Mouse (Mus musculus) Muller cell, postnatal 12 days (primary cell): ENCODE results near the gene Zfp69.

ENCODE experiments used
- DNase-seq: peaks from one replicate; pipeline ENCODE4 v3.0.0-alpha.2; 2015; ENCODE audit errors: inconsistent ontology term

Gene Zfp69

DNA sequence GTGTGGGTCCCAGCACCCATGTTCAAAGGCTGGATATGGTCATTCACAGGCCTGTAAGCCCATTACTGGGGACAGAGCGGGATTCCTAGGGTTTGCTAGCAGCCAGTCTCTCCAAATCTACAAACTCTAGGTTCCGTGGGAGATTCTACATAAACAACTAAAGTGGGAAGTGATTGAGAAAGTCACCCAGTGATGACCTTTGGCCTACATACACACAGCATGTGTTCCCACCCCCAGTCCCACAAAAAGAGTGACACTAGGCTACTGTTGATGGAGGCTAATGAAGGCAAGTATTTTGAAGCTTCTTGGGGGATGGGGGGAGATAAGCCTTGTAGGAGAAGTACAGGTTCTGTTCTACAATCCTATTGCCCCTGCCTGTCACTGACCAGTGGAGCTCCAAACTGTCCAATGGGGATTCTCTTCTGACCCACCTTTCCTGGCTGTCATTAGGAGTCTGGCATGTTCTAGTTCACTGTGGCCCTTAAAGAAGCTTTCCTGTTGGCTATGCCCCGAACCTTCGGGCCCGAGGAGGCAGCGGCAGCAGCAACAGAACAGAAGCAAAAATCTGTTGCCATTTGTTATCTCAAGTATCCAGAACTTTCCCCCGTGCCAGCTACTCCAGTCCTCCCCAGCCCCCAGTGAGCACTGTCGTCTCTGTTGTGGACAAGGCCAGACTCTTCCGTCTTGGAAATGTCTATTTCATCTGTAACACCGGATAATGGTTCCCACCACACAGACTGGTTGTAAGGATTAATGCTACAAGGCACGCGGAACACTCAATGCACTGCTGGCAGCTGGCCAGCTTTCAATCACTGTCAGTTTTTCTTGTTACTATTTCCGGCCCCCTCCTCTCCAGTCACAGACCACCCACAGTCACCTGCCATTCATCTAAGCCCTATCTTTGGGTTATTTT lies 66.0 kb downstream of the Zfp69 start:
- DNase-seq, result no peak

- no peak for DNase-seq
These were observed 69.4 kb downstream of the Zfp69 start for GRCm38 (mm10) chr4:120882002-120882625.

DNA sequence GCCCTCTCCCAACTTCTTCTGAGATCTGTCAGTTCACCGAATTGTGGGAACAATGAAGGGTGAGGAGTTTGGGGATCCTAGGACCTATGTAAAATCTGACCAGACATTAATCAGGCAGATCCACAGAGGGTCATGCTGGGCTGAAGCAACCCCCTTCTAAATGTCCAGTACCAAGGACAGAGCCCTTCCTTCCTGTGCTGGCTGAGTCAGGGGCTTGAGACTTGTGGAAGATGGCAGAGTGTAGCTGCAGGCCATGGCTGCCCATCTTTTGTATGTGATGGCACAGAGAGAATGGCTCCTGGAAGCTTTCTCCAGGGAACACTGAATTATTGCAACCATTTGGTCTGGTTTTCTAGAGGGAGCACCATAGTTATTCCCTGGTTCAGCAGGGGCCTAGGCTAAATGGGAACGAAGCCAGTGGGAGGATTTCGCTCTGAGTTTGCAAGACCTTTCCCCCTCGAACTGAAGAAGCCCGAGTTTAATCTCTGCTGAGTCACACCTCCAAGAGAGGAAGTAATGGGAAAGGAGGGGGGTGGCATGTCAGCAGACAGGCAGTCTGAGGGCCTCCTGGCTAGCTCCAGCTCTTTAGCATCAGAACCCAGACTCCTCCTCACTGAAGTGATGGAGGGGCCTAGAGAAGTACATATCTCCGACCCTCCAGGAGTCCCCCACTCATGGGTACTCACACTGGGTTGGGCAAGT lies 70.6 kb downstream of the Zfp69 start:
- no peak for DNase-seq
